Mouse (Mus musculus): Measurements from ENCODE around the gene Cacna2d4. TPM values are rescaled to one million over a fixed set of nuclear protein-coding genes. Genes with fewer than 3 reads are reported as not detected.

The Cacna2d4 gene
- polyA plus RNA-seq, 1 experiment: 0.58 TPM

GRCm38 (mm10) chr6:119314751-119315476 is 78.6 kb downstream of the Cacna2d4 start:
- Histone ChIP-seq H3K27me3 (ENCODE audit: control insufficient read depth, insufficient read depth, low read length, poor library complexity, severe bottlenecking) (no peaks in the 10 kb centered on the region), H3K4me1 (ENCODE audit: control insufficient read depth, insufficient read depth, low read length) (no peaks in the 10 kb centered on the region), H3K9me3 (replicated peaks; ENCODE audit: control insufficient read depth, insufficient read depth, low read length, poor library complexity, severe bottlenecking) (no peaks in the 10 kb centered on the region), H3K27ac (ENCODE audit: insufficient read depth, low read length) (no peak overlapping the region), H3K9ac (ENCODE audit: low read depth, poor library complexity, severe bottlenecking) (no peak overlapping the region), H3K4me3 (ENCODE audit: low read depth, low read length) (no peak overlapping the region), H3K36me3 (ENCODE audit: control insufficient read depth, insufficient read depth, low read length, poor library complexity, severe bottlenecking) (no peaks in the 10 kb centered on the region)
- TF ChIP-seq POLR2A (IDR thresholded peaks at IDR 0.05; ENCODE audit: insufficient read depth, low read length) (no peak), CTCF (IDR thresholded peaks at IDR 0.05; ENCODE audit: low read depth, low read length) (no peak), EP300 (IDR thresholded peaks at IDR 0.05; ENCODE audit: insufficient read depth, low read depth, low read length) (no peak)

DNA sequence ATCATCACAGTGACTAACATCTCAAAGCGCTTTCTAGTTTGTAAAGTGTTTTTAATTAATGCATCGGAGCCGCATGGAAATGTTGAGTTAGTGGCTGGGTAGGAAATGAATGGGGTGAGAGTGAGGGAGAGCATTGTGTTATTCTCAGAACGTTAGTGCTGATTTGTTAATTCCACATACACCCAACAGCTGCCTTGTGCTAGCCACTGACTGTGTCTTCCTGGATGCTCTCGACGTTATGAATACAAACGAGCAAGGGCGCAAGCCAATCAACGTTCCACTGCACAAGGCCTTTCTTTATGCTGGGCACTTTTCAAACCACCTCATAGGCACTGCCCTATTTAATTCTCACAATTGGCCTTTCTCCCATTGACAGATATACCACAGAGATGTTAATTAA is 82.4 kb downstream of the Cacna2d4 start:
- TF ChIP-seq POLR2A (IDR thresholded peaks at IDR 0.05; ENCODE audit: insufficient read depth, low read length): no peak
- TF ChIP-seq CTCF (IDR thresholded peaks at IDR 0.05; ENCODE audit: low read depth, low read length): no peak
- TF ChIP-seq EP300 (IDR thresholded peaks at IDR 0.05; ENCODE audit: insufficient read depth, low read depth, low read length): no peak

DNA sequence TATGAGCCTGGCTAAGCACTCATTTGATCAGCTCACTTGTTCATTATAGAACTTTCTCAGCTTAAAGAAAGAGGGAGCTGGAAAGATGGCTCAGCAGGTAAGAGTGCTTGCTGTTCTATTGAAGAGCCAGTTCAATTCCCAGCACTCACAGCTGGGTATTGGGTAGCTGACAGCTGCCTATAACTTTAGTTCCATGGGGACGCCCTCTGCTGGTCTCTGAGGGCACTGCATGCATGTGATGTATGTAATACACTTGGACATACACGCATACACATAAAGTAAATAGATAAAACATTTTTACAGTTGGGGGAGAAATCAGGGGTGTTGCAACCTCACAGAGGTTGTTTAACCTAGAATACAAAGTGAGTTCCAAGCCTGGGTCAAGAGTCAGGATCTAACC is 83.0 kb downstream of the Cacna2d4 start:
- no peaks in the 10 kb centered on the region for H3K27me3 ChIP-seq (ENCODE audit: control insufficient read depth, insufficient read depth, low read length, poor library complexity, severe bottlenecking)
- peaks cover 4% of the 10 kb centered on the region for H3K4me1 ChIP-seq (ENCODE audit: control insufficient read depth, insufficient read depth, low read length)
- no peaks in the 10 kb centered on the region for H3K36me3 ChIP-seq (ENCODE audit: control insufficient read depth, insufficient read depth, low read length, poor library complexity, severe bottlenecking)
- TF ChIP-seq CTCF (IDR thresholded peaks at IDR 0.05; ENCODE audit: low read depth, low read length) (peak; percentile 12), EP300 (IDR thresholded peaks at IDR 0.05; ENCODE audit: insufficient read depth, low read depth, low read length) (no peak)
- no peak overlapping the region for H3K9ac ChIP-seq (ENCODE audit: low read depth, poor library complexity, severe bottlenecking)
- H3K4me3 ChIP-seq (ENCODE audit: low read depth, low read length): no peak overlapping the region
- H3K27ac ChIP-seq (ENCODE audit: insufficient read depth, low read length): no peak overlapping the region
- no peaks in the 10 kb centered on the region for H3K9me3 ChIP-seq (replicated peaks; ENCODE audit: control insufficient read depth, insufficient read depth, low read length, poor library complexity, severe bottlenecking)

More for the DNA sequence above, 82.4 kb downstream of the Cacna2d4 start:
- Histone ChIP-seq H3K27me3 (ENCODE audit: control insufficient read depth, insufficient read depth, low read length, poor library complexity, severe bottlenecking) (no peaks in the 10 kb centered on the region), H3K4me1 (ENCODE audit: control insufficient read depth, insufficient read depth, low read length) (no peaks in the 10 kb centered on the region), H3K4me3 (ENCODE audit: low read depth, low read length) (no peak overlapping the region), H3K9me3 (replicated peaks; ENCODE audit: control insufficient read depth, insufficient read depth, low read length, poor library complexity, severe bottlenecking) (no peaks in the 10 kb centered on the region), H3K27ac (ENCODE audit: insufficient read depth, low read length) (no peak overlapping the region), H3K9ac (ENCODE audit: low read depth, poor library complexity, severe bottlenecking) (no peak overlapping the region), H3K36me3 (ENCODE audit: control insufficient read depth, insufficient read depth, low read length, poor library complexity, severe bottlenecking) (no peaks in the 10 kb centered on the region)

GRCm38 (mm10) chr6:119320481-119320880 is 84.2 kb downstream of the Cacna2d4 start:
- no peaks in the 10 kb centered on the region for H3K27me3 ChIP-seq (ENCODE audit: control insufficient read depth, insufficient read depth, low read length, poor library complexity, severe bottlenecking)
- no peaks in the 10 kb centered on the region for H3K36me3 ChIP-seq (ENCODE audit: control insufficient read depth, insufficient read depth, low read length, poor library complexity, severe bottlenecking)
- peaks cover 7% of the 10 kb centered on the region for H3K4me1 ChIP-seq (ENCODE audit: control insufficient read depth, insufficient read depth, low read length)
- H3K27ac ChIP-seq (ENCODE audit: insufficient read depth, low read length): no peak overlapping the region
- no peaks in the 10 kb centered on the region for H3K9me3 ChIP-seq (replicated peaks; ENCODE audit: control insufficient read depth, insufficient read depth, low read length, poor library complexity, severe bottlenecking)
- no peak overlapping the region for H3K9ac ChIP-seq (ENCODE audit: low read depth, poor library complexity, severe bottlenecking)
- TF ChIP-seq POLR2A (IDR thresholded peaks at IDR 0.05; ENCODE audit: insufficient read depth, low read length) (no peak), EP300 (IDR thresholded peaks at IDR 0.05; ENCODE audit: insufficient read depth, low read depth, low read length) (no peak), CTCF (IDR thresholded peaks at IDR 0.05; ENCODE audit: low read depth, low read length) (no peak)
- H3K4me3 ChIP-seq (ENCODE audit: low read depth, low read length): no peak overlapping the region

DNA sequence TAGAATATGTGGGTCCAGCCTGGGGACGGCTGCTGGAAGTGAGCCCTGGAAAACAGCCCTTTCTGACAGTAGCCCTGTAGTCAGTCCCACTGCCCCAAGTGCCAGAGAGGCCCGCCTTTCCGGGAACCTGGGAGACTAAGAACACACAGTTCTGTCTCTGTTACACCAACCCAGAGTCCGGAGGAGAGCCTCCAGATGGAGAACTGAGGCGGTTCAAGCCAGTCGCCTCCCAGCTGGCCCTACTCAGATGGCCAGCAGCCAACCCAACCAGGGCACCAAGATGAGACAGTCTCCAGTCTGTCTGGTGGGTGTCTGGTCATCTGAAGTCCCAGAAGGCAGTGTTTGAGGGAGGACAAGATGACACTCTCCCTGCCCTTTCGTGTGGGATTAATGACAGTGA is 85.4 kb downstream of the Cacna2d4 start:
- Histone ChIP-seq H3K9me3 (replicated peaks; ENCODE audit: control insufficient read depth, insufficient read depth, low read length, poor library complexity, severe bottlenecking) (no peaks in the 10 kb centered on the region), H3K4me1 (ENCODE audit: control insufficient read depth, insufficient read depth, low read length) (peaks cover 16% of the 10 kb centered on the region), H3K9ac (ENCODE audit: low read depth, poor library complexity, severe bottlenecking) (no peak overlapping the region), H3K27me3 (ENCODE audit: control insufficient read depth, insufficient read depth, low read length, poor library complexity, severe bottlenecking) (no peaks in the 10 kb centered on the region), H3K27ac (ENCODE audit: insufficient read depth, low read length) (no peak overlapping the region), H3K36me3 (ENCODE audit: control insufficient read depth, insufficient read depth, low read length, poor library complexity, severe bottlenecking) (no peaks in the 10 kb centered on the region), H3K4me3 (ENCODE audit: low read depth, low read length) (no peak overlapping the region)
- TF ChIP-seq CTCF (IDR thresholded peaks at IDR 0.05; ENCODE audit: low read depth, low read length) (no peak), POLR2A (IDR thresholded peaks at IDR 0.05; ENCODE audit: insufficient read depth, low read length) (no peak), EP300 (IDR thresholded peaks at IDR 0.05; ENCODE audit: insufficient read depth, low read depth, low read length) (no peak)

DNA sequence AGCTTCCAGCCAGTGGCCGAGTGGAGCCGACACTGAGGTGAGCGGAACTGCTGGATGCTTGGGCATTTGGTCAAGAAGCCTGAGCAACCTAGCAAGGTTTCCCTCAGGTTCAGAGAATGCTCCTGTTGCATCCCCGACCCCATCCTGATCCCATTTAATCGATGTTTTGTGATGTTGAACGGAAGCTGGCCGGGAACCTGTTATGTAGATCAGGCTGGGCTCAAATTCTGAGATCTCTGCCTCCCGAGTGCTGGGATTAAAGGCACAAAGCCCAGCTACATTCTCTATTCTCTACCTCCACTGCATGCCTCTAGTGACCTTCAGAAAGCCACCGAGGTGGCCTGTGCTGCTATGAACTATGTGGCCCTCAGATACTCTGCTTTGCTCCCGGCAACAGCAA is 88.5 kb downstream of the Cacna2d4 start:
- Histone ChIP-seq H3K4me1 (ENCODE audit: control insufficient read depth, insufficient read depth, low read length) (peaks cover 22% of the 10 kb centered on the region), H3K27me3 (ENCODE audit: control insufficient read depth, insufficient read depth, low read length, poor library complexity, severe bottlenecking) (no peaks in the 10 kb centered on the region)
- TF ChIP-seq EP300 (IDR thresholded peaks at IDR 0.05; ENCODE audit: insufficient read depth, low read depth, low read length) (peak; percentile 79), CTCF (IDR thresholded peaks at IDR 0.05; ENCODE audit: low read depth, low read length) (no peak)

More for the DNA sequence above, 88.5 kb downstream of the Cacna2d4 start:
- Histone ChIP-seq H3K27ac (ENCODE audit: insufficient read depth, low read length) (no peak overlapping the region), H3K4me3 (ENCODE audit: low read depth, low read length) (no peak overlapping the region), H3K36me3 (ENCODE audit: control insufficient read depth, insufficient read depth, low read length, poor library complexity, severe bottlenecking) (no peaks in the 10 kb centered on the region), H3K9me3 (replicated peaks; ENCODE audit: control insufficient read depth, insufficient read depth, low read length, poor library complexity, severe bottlenecking) (no peaks in the 10 kb centered on the region), H3K9ac (ENCODE audit: low read depth, poor library complexity, severe bottlenecking) (no peak overlapping the region)
